Mouse (Mus musculus) lung, embryonic 16.5 days (tissue): ENCODE measurements around the gene Dhx58. TPM values are rescaled to one million over a fixed set of nuclear protein-coding genes. Genes with fewer than 3 reads are reported as not detected.

ENCODE experiments used
- ATAC-seq: fragments of 200-750 bp; cut with Nextera tagmentation; 2 replicates; pipeline ENCODE4 v1.8.0; 2017; ENCODE audit warnings: low read depth, mild to moderate bottlenecking, moderate library complexity
- H3K27ac ChIP-seq: fragments of 300-500 bp; sonication (generic); 2 replicates; pipeline ENCODE4 v1.5.1; 2014; ENCODE audit warnings: mild to moderate bottlenecking, control low read depth, low read length
- H3K27me3 ChIP-seq: fragments of 300-500 bp; sonication (generic); 2 replicates; pipeline ENCODE4 v1.6.1; 2014; ENCODE audit warnings: low read depth, low read length, mixed read lengths; ENCODE audit not compliant: control insufficient read depth, insufficient read depth
- H3K36me3 ChIP-seq: fragments of 300-500 bp; sonication (generic); 2 replicates; pipeline ENCODE4 v1.6.1; 2014; ENCODE audit warnings: low read length; ENCODE audit not compliant: control insufficient read depth, insufficient read depth
- H3K4me1 ChIP-seq: fragments of 300-500 bp; sonication (generic); replicated peaks from 2 replicates; pipeline ENCODE4 v1.6.1; 2014; ENCODE audit warnings: low read length, mixed read lengths; ENCODE audit not compliant: control insufficient read depth, insufficient read depth
- H3K4me2 ChIP-seq: fragments of 300-500 bp; sonication (generic); 2 replicates; pipeline ENCODE4 v1.6.1; 2014; ENCODE audit warnings: low read depth, low read length, control low read depth
- H3K4me3 ChIP-seq: fragments of 300-500 bp; sonication (generic); 2 replicates; pipeline ENCODE4 v1.5.1; 2014; ENCODE audit warnings: mild to moderate bottlenecking, low read length, control low read depth
- H3K9ac ChIP-seq: fragments of 300-500 bp; sonication (generic); 2 replicates; pipeline ENCODE4 v1.6.1; 2014; ENCODE audit warnings: low read length, control low read depth
- H3K9me3 ChIP-seq: fragments of 300-500 bp; sonication (generic); 2 replicates; pipeline ENCODE4 v1.6.1; 2016; ENCODE audit warnings: low read length; ENCODE audit not compliant: control insufficient read depth
- WGBS: fragments of 180-500 bp; shearing (Covaris S2); extraction: QIAGEN DNeasy Blood & Tissue Kit; methylation state at CpG from one replicate; pipeline ENCODE4 v1.1.7; 2014; 5-methylcytosine and 5-hydroxymethylcytosine counted together
- polyA plus RNA-seq: library from polyadenylated mRNA; unstranded; fragments of >200 nt; fragmentation: Nextera tagmentation; extraction: Ambion mirVana; gene quantifications from 2 replicates; pipeline ENCODE4 v1.2.1, GENCODE M21; 2015

Gene Dhx58
- polyA plus RNA-seq, 1 experiment from 2014 or later: 2.9 TPM

GRCm38 (mm10) chr11:100694926-100695325, 9.1 kb downstream of the Dhx58 start:
- no peak overlapping the region for H3K27ac ChIP-seq
- no peak overlapping the region for H3K4me2 ChIP-seq
- 28% methylated on average over 5 of the region's 5 CpGs for WGBS
- no peak overlapping the region for H3K9ac ChIP-seq
- H3K9me3 ChIP-seq: no peaks in the 10 kb centered on the region
- ATAC-seq: no peak
- H3K27me3 ChIP-seq: peaks cover 13% of the 10 kb centered on the region; the same call in 1 of the 2 replicates
- H3K36me3 ChIP-seq: no peaks in the 10 kb centered on the region
- H3K4me3 ChIP-seq: no peak overlapping the region
- peaks cover 7% of the 10 kb centered on the region; the same call in 1 of the 2 replicates for H3K4me1 ChIP-seq

- no peaks in the 10 kb centered on the region for H3K9me3 ChIP-seq
- no peak overlapping the region for H3K4me3 ChIP-seq
- no peaks in the 10 kb centered on the region for H3K36me3 ChIP-seq
- ATAC-seq: no peak
- H3K9ac ChIP-seq: no peak overlapping the region
- H3K27ac ChIP-seq: no peak overlapping the region
- WGBS: 26% methylated on average over 5 of the region's 5 CpGs
- H3K4me1 ChIP-seq: peaks cover 7% of the 10 kb centered on the region; the same call in 1 of the 2 replicates
- no peak overlapping the region for H3K4me2 ChIP-seq
- peaks cover 13% of the 10 kb centered on the region; the same call in 1 of the 2 replicates for H3K27me3 ChIP-seq
These were observed 10.9 kb downstream of the Dhx58 start for GRCm38 (mm10) chr11:100693154-100693553.

GRCm38 (mm10) chr11:100692164-100692616, 11.9 kb downstream of the Dhx58 start, which contains the start of gene Zfp385c:
Zfp385c (minus strand) TSS chr11:100692455.
- H3K4me2 ChIP-seq: peak within 1 kb of the TSS; percentile 67
- ATAC-seq: no peak
- peaks cover 13% of the 10 kb centered on the region; the same call in 1 of the 2 replicates for H3K27me3 ChIP-seq
- H3K36me3 ChIP-seq: no peaks in the 10 kb centered on the region
- H3K4me1 ChIP-seq: peaks cover 7% of the 10 kb centered on the region; the same call in 1 of the 2 replicates
- H3K9ac ChIP-seq: peak within 1 kb of the TSS; percentile 37
- 0% methylated on average over 22 of the region's 23 CpGs for WGBS
- peak within 1 kb of the TSS; percentile 42 for H3K4me3 ChIP-seq
- H3K9me3 ChIP-seq: no peaks in the 10 kb centered on the region
- H3K27ac ChIP-seq: no peak within 1 kb of the TSS

GRCm38 (mm10) chr11:100690389-100690788, 13.7 kb downstream of the Dhx58 start:
- H3K27me3 ChIP-seq: peaks cover 13% of the 10 kb centered on the region; the same call in 1 of the 2 replicates
- H3K36me3 ChIP-seq: no peaks in the 10 kb centered on the region
- ATAC-seq: no peak
- no peak overlapping the region for H3K4me2 ChIP-seq
- 67% methylated on average over 7 of the region's 7 CpGs for whole genome bisulfite sequencing
- no peaks in the 10 kb centered on the region for H3K9me3 ChIP-seq
- no peak overlapping the region for H3K27ac ChIP-seq
- peaks cover 7% of the 10 kb centered on the region; the same call in 1 of the 2 replicates for H3K4me1 ChIP-seq
- no peak overlapping the region for H3K4me3 ChIP-seq
- no peak overlapping the region for H3K9ac ChIP-seq

- Histone ChIP-seq H3K4me3 (no peak overlapping the region), H3K4me2 (no peak overlapping the region), H3K4me1 (peaks cover 7% of the 10 kb centered on the region; the same call in 1 of the 2 replicates), H3K27me3 (peaks cover 13% of the 10 kb centered on the region; the same call in 1 of the 2 replicates), H3K36me3 (no peaks in the 10 kb centered on the region), H3K9me3 (no peaks in the 10 kb centered on the region), H3K27ac (no peak overlapping the region), H3K9ac (no peak overlapping the region)
- no peak for ATAC-seq
- WGBS: 69% methylated on average over 4 of the region's 4 CpGs
These were observed 15.6 kb downstream of the Dhx58 start for GRCm38 (mm10) chr11:100688443-100688842.

GRCm38 (mm10) chr11:100687265-100687664, 16.8 kb downstream of the Dhx58 start:
- Histone ChIP-seq H3K9me3 (no peaks in the 10 kb centered on the region), H3K4me2 (no peak overlapping the region), H3K36me3 (no peaks in the 10 kb centered on the region), H3K4me3 (no peak overlapping the region), H3K9ac (no peak overlapping the region), H3K27me3 (peaks cover 10% of the 10 kb centered on the region; the same call in 1 of the 2 replicates), H3K4me1 (peaks cover 4% of the 10 kb centered on the region; the same call in 1 of the 2 replicates), H3K27ac (no peak overlapping the region)
- whole genome bisulfite sequencing: 52% methylated on average over 7 of the region's 7 CpGs
- ATAC-seq: no peak

GRCm38 (mm10) chr11:100685371-100685770, 18.7 kb downstream of the Dhx58 start:
- Histone ChIP-seq H3K4me3 (no peak overlapping the region), H3K27ac (no peak overlapping the region), H3K4me2 (no peak overlapping the region), H3K9me3 (no peaks in the 10 kb centered on the region), H3K36me3 (no peaks in the 10 kb centered on the region), H3K4me1 (no peaks in the 10 kb centered on the region), H3K27me3 (peaks cover 2% of the 10 kb centered on the region; the same call in 1 of the 2 replicates), H3K9ac (no peak overlapping the region)
- no peak for ATAC-seq
- WGBS: 69% methylated on average over 2 of the region's 3 CpGs

- H3K4me3 ChIP-seq: no peak overlapping the region
- H3K4me1 ChIP-seq: no peaks in the 10 kb centered on the region
- no peaks in the 10 kb centered on the region for H3K27me3 ChIP-seq
- no peak overlapping the region for H3K27ac ChIP-seq
- no peak overlapping the region for H3K9ac ChIP-seq
- 70% methylated on average over 2 of the region's 2 CpGs for WGBS
- no peaks in the 10 kb centered on the region for H3K9me3 ChIP-seq
- H3K36me3 ChIP-seq: no peaks in the 10 kb centered on the region
- H3K4me2 ChIP-seq: no peak overlapping the region
- no peak for ATAC-seq
These were observed 20.0 kb downstream of the Dhx58 start for GRCm38 (mm10) chr11:100684084-100684483.

GRCm38 (mm10) chr11:100682526-100682925, 21.5 kb downstream of the Dhx58 start:
- H3K4me1 ChIP-seq: no peaks in the 10 kb centered on the region
- H3K4me3 ChIP-seq: no peak overlapping the region
- H3K9ac ChIP-seq: no peak overlapping the region
- no peaks in the 10 kb centered on the region for H3K36me3 ChIP-seq
- H3K9me3 ChIP-seq: no peaks in the 10 kb centered on the region
- no peak for ATAC-seq
- H3K27ac ChIP-seq: no peak overlapping the region
- H3K27me3 ChIP-seq: no peaks in the 10 kb centered on the region
- 77% methylated on average over 5 of the region's 5 CpGs for WGBS
- no peak overlapping the region for H3K4me2 ChIP-seq
